Mouse (Mus musculus) spleen, adult 2 months (tissue): Measurements from ENCODE around the gene Olfr898.

Experiments used
- CTCF ChIP-seq: fragments of 200-500 bp; IDR thresholded peaks from 2 replicates; pipeline ENCODE4 v1.5.1; 2011; ENCODE audit warnings: mild to moderate bottlenecking, inconsistent platforms; ENCODE audit not compliant: insufficient read depth, insufficient read length, insufficient replicate concordance; ENCODE audit errors: extremely low read depth
- POLR2A ChIP-seq: fragments of 200-500 bp; IDR thresholded peaks from 2 replicates; pipeline ENCODE4 v1.6.1; 2011; ENCODE audit warnings: low read depth, low read length, inconsistent platforms

DNA sequence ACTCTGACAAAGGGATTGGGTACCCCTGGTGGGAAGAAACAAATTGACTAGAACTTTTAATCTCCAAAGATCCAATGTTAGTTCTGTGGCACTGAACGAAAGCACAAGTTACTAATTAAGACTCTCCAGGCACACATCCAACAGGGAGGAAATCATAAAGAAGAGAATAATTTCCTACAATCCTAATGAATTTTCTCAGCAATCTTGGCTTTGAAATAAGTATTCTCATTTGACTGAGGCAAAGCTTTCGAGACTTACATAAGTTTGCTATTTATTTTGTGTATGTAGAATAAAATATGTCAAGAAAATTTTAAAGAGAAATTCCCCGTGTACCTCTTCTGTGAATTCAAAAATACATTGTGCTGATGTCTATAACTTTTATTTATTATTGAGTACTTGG is 19.5 kb upstream of the Olfr898 start, which contains the start of gene Olfr25:
- TF ChIP-seq CTCF (no peak), POLR2A (no peak)
